Mouse (Mus musculus) MEL (cell line): ENCODE data around the gene Txnrd2.

Experiments used
- CTCF ChIP-seq, 3 experiments: IDR thresholded peaks in 2 of 3; conservative IDR thresholded peaks in 1 of 3; 2 replicates each; pipeline ENCODE4 v1.5.1; 2011 to 2012; ENCODE audit warnings: low read length in 3 of 3, low read depth in 2 of 3, mild to moderate bottlenecking in 2 of 3, improper control_type of control experiment in 1 of 3, inconsistent platforms in 1 of 3, mixed read lengths in 1 of 3, moderate library complexity in 1 of 3; ENCODE audit not compliant: control insufficient read depth in 1 of 3, insufficient read depth in 1 of 3, poor library complexity in 1 of 3, severe bottlenecking in 1 of 3
- GABPA ChIP-seq: IDR thresholded peaks from 2 replicates; pipeline ENCODE4 v1.6.1; 2012; ENCODE audit warnings: low read depth, mild to moderate bottlenecking, inconsistent platforms, low read length, improper control_type of control experiment, moderate library complexity
- POLR2A ChIP-seq, 2 experiments: IDR thresholded peaks; 2 replicates each; pipeline ENCODE4 v1.6.1; 2011 to 2012; ENCODE audit warnings: low read length in 2 of 2, mild to moderate bottlenecking in 2 of 2, control low read depth in 1 of 2, improper control_type of control experiment in 1 of 2, low read depth in 1 of 2, moderate library complexity in 1 of 2; ENCODE audit not compliant: control insufficient read depth in 1 of 2, insufficient read depth in 1 of 2, poor library complexity in 1 of 2
- POLR2AphosphoS2 ChIP-seq: IDR thresholded peaks from 2 replicates; pipeline ENCODE4 v1.6.1; 2011; ENCODE audit warnings: low read length, improper control_type of control experiment
- RAD21 ChIP-seq: IDR thresholded peaks from 2 replicates; pipeline ENCODE4 v1.6.1; 2011; ENCODE audit warnings: mild to moderate bottlenecking, low read depth, low read length, improper control_type of control experiment
- USF2 ChIP-seq, 2 experiments: IDR thresholded peaks; 2 replicates each; pipeline ENCODE4 v1.6.1; 2011 to 2012; ENCODE audit warnings: improper control_type of control experiment in 2 of 2, low read length in 2 of 2, borderline replicate concordance in 1 of 2, inconsistent platforms in 1 of 2, low read depth in 1 of 2, mild to moderate bottlenecking in 1 of 2; ENCODE audit not compliant: insufficient read depth in 1 of 2

- TF ChIP-seq POLR2AphosphoS2: no peak
- TF ChIP-seq GABPA: no peak
- no peak for TF ChIP-seq CTCF (IDR thresholded peaks at IDR 0.05 in 2 of 3, conservative IDR thresholded peaks at IDR 0.05 in 1 of 3; ENCODE audit: control insufficient read depth in 1 of 3, insufficient read depth in 1 of 3, low read depth in 2 of 3, low read length in 3 of 3, poor library complexity in 1 of 3, severe bottlenecking in 1 of 3)
- TF ChIP-seq POLR2A (IDR thresholded peaks at IDR 0.05; ENCODE audit: control insufficient read depth in 1 of 2, insufficient read depth in 1 of 2, low read depth in 1 of 2, low read length in 2 of 2, poor library complexity in 1 of 2): no peak
- TF ChIP-seq RAD21: no peak
- no peak for TF ChIP-seq USF2 (IDR thresholded peaks at IDR 0.05; ENCODE audit: borderline replicate concordance in 1 of 2, insufficient read depth in 1 of 2, low read depth in 1 of 2, low read length in 2 of 2)
Observed at GRCm38 (mm10) chr16:18426802-18427280, 657 bp downstream of the Txnrd2 start, which contains the start of gene Comt.
